Mouse (Mus musculus) midbrain, embryonic 14.5 days (tissue): Measurements from ENCODE around the gene Trpd52l3. TPM values are rescaled to one million over a fixed set of nuclear protein-coding genes. Genes with fewer than 3 reads are reported as not detected.
A peak's percentile ranks its signal among the peaks of the same experiment; 100 is the strongest.

Experiments used
- ATAC-seq: fragments of 200-750 bp; cut with Nextera tagmentation; 2 replicates; pipeline ENCODE4 v1.8.0; 2017; ENCODE audit warnings: moderate number of reproducible peaks, moderate library complexity; ENCODE audit not compliant: low FRiP score, low TSS enrichment
- DNase-seq: peaks from one replicate; pipeline ENCODE4 v3.0.0-alpha.2; 2015
- H3K27ac ChIP-seq: fragments of 300-500 bp; sonication (generic); replicated peaks from 2 replicates; pipeline ENCODE4 v1.5.1; 2014; ENCODE audit warnings: mild to moderate bottlenecking, low read depth, low read length, moderate library complexity
- H3K27me3 ChIP-seq: fragments of 300-500 bp; sonication (generic); 2 replicates; pipeline ENCODE4 v1.6.1; 2014; ENCODE audit warnings: low read length, control low read depth, mixed read lengths; ENCODE audit not compliant: control insufficient read depth, insufficient read depth
- H3K36me3 ChIP-seq: fragments of 300-500 bp; sonication (generic); 2 replicates; pipeline ENCODE4 v1.6.1; 2014; ENCODE audit warnings: low read length, control low read depth; ENCODE audit not compliant: control insufficient read depth, insufficient read depth
- H3K4me1 ChIP-seq: fragments of 300-500 bp; sonication (generic); 2 replicates; pipeline ENCODE4 v1.6.1; 2014; ENCODE audit warnings: mild to moderate bottlenecking, antibody characterized with exemption, low read length, control low read depth; ENCODE audit not compliant: control insufficient read depth, insufficient read depth
- H3K4me2 ChIP-seq: fragments of 300-500 bp; sonication (generic); 2 replicates; pipeline ENCODE4 v1.6.1; 2014; ENCODE audit warnings: mild to moderate bottlenecking, low read length, moderate library complexity
- H3K4me3 ChIP-seq: fragments of 300-500 bp; sonication (generic); replicated peaks from 2 replicates; pipeline ENCODE4 v1.5.1; 2014; ENCODE audit warnings: low read depth, low read length
- H3K9ac ChIP-seq: fragments of 300-500 bp; sonication (generic); replicated peaks from 2 replicates; pipeline ENCODE4 v1.6.1; 2014; ENCODE audit warnings: mild to moderate bottlenecking, low read length, moderate library complexity
- H3K9me3 ChIP-seq: fragments of 300-500 bp; sonication (generic); 2 replicates; pipeline ENCODE4 v1.6.1; 2016; ENCODE audit warnings: low read length, control low read depth, mixed read lengths; ENCODE audit not compliant: control insufficient read depth
- WGBS: fragments of 180-500 bp; shearing (Covaris S2); extraction: QIAGEN DNeasy Blood & Tissue Kit; methylation state at CpG from one replicate; pipeline ENCODE4 v1.1.7; 2014; 5-methylcytosine and 5-hydroxymethylcytosine counted together
- polyA plus RNA-seq: library from polyadenylated mRNA; unstranded; fragments of >200 nt; fragmentation: Nextera tagmentation; extraction: Ambion mirVana; gene quantifications from 2 replicates; pipeline ENCODE4 v1.2.1, GENCODE M21; 2014

Gene Trpd52l3
- polyA plus RNA-seq, 1 experiment from 2014 or later, result not detected

DNA sequence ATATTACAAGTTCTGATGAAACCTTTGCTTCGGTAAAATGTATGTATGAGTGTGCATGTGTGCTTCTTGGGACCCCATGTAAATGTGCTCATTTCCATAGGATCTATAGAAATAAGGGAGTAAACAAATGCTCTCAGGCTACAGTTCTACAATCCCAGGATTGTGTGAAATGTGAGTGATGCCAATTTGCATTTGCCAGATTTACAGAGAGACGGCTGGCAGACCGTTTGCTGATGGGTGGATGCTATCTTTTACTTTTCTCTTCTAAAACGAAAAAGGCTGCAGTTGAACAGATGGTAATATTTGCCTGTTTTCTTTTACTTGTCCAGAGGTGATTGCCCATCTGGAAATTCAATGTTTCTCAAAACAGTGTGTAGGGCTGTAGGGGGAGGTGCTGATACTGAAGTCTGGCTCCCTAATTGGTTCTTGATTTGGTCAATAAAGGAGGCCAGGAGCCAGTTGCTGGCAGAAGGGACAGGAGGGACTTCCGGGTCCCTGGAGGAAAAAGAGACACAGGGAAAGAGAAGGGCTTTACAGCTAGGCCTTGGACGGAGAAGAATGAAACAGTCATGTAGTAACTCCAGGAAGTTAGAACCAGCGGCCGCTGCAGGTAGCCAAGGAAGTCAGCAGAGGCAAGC lies 24.0 kb upstream of the Trpd52l3 start:
- Histone ChIP-seq H3K9me3 (no peaks in the 10 kb centered on the region), H3K9ac (no peak overlapping the region; the same call in 1 of the 2 replicates), H3K4me2 (no peak overlapping the region), H3K36me3 (no peaks in the 10 kb centered on the region), H3K4me3 (no peak overlapping the region), H3K4me1 (no peaks in the 10 kb centered on the region), H3K27ac (no peak overlapping the region), H3K27me3 (no peaks in the 10 kb centered on the region)
- ATAC-seq, result no peak
- 82% methylated on average over 8 of the region's 8 CpGs for WGBS
- no peak for DNase-seq

DNA sequence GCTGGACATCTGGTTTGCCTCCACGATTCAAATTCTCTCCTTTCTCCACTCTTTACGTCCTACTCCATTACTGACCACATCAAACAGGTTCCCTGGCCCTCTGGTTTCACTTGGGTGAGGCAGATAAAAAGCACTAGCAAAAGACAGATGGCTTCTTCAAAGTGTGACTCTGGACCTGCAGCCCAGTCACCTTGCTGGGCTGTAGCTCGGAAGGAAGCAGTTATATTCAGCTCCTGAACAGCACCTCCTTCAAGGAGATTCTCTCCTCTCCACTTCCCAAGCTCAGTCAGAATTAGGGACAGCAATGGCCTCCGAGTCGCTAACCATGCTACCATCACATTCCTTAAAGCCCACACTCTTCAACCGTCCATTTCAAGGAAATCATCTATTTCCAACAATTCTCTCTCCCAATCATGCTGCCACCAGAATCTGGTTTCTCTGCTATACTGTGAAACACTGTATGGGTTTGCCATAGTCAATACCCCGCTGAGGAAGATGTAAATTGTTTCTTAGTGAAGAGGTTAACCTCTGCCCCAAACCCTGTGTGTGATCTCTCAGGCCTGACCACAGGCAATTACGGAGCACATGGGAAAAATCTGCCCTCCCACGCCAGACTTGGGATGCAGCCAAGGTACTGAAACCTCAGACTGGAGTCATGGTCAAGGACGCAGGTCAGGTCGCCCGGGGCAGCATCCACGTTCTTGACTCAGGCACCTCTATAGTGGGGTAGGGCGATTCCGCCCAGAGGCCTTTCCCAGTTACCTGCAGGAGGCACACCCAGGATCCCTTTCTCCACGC lies 19.2 kb upstream of the Trpd52l3 start:
- no peak for ATAC-seq

DNA sequence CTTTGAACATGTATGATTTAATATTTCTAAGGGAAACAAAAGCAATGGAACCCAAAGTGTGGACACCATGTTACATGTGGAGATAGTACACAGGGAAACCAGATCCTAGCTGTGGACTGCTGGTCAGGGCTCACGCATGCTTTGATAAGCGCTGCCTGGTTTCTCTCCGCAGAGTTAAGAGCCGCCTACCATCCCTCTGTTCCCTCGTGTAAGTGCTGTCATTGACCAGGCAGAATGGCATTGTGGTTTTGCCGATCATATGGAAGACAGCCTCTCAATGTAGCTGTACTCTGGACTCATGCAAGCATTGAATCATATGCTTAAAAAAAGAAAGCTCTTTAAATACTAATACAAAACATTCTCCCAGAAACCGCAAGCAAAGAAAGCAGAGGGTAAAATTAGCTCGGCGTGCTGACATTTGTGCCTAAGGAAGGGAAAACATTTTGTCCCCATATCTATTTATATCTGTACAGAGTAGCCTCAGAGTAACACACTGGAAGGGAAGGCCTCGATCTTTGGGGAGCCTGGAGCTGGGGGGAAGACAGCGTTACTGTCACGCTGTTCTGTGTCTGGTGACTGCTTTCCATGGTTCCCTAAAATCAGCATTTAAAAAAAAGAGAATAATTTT lies 17.0 kb upstream of the Trpd52l3 start:
- no peaks in the 10 kb centered on the region for H3K36me3 ChIP-seq
- H3K4me2 ChIP-seq, result no peak overlapping the region
- ATAC-seq (no peak), DNase-seq (no peak)
- no peak overlapping the region for H3K9ac ChIP-seq
- H3K27ac ChIP-seq, result no peak overlapping the region
- no peaks in the 10 kb centered on the region for H3K4me1 ChIP-seq
- no peak overlapping the region for H3K4me3 ChIP-seq
- no peaks in the 10 kb centered on the region for H3K9me3 ChIP-seq
- 86% methylated on average over 12 of the region's 12 CpGs for WGBS
- H3K27me3 ChIP-seq, result no peaks in the 10 kb centered on the region

More for the DNA sequence above, 19.2 kb upstream of the Trpd52l3 start:
- H3K27ac ChIP-seq, result no peak overlapping the region
- H3K4me1 ChIP-seq, result no peaks in the 10 kb centered on the region
- no peaks in the 10 kb centered on the region for H3K27me3 ChIP-seq
- H3K4me2 ChIP-seq, result no peak overlapping the region
- H3K36me3 ChIP-seq, result no peaks in the 10 kb centered on the region
- H3K9ac ChIP-seq, result no peak overlapping the region
- no peak for DNase-seq
- 60% methylated on average over 16 of the region's 16 CpGs for WGBS
- no peak overlapping the region for H3K4me3 ChIP-seq
- no peaks in the 10 kb centered on the region for H3K9me3 ChIP-seq

DNA sequence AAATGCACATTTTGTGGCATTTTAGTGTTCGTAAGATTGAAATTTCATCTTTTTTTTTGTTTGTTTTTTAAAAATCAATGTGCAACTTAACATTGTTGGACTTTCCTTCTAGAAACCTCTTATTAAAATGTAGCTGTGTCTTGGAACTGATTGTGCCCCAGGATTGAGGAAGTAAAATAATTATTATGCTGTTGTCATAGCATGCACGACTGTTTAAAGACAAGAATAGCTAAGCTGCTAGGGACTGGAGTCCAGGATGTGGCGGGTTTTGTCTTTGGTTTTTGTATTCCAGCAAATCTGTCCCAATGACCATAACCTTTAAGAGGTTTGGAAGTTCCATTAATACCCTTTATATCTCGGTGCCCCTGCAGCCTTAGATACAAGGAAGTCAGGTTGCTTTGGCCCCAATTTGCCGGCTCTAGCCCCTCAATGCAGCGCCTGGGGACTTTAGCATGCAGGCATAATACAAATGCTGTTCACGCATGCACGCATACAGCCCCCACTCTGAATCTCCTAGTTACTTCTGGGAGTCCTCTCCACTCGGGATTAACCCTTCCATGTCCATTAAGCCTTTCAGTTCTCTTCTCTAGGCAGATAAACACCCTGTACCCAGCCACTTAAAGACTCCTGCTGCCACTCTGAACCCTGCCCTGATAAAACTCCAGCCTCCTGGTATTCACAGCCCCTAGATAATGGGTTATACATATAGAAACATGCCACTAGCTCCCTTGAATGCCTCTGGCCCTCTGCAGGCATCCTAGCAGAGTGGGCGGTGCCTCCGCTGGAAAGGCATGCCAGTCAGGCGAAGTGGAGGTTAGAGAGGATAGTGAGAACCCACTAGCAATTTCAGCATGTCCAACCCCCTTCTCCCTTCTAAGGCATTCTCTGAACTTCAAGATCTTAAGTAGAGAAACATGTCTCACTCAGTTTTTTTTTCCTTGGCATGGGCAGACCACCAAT lies 2.9 kb upstream of the Trpd52l3 start:
- Histone ChIP-seq H3K9ac (no peak overlapping the region), H3K36me3 (no peaks in the 10 kb centered on the region), H3K4me2 (peak overlapping the region; percentile 31), H3K4me3 (no peak overlapping the region), H3K27ac (0 out of 2 replicates have a peak overlapping the region, but pooled peaks have one; percentile 34), H3K27me3 (no peaks in the 10 kb centered on the region), H3K9me3 (no peaks in the 10 kb centered on the region), H3K4me1 (peaks cover 3% of the 10 kb centered on the region; the same call in 1 of the 2 replicates)
- ATAC-seq, result peak; percentile 60
- WGBS, result 22% methylated on average over 12 of the region's 12 CpGs
- DNase-seq, result peak; percentile 70

DNA sequence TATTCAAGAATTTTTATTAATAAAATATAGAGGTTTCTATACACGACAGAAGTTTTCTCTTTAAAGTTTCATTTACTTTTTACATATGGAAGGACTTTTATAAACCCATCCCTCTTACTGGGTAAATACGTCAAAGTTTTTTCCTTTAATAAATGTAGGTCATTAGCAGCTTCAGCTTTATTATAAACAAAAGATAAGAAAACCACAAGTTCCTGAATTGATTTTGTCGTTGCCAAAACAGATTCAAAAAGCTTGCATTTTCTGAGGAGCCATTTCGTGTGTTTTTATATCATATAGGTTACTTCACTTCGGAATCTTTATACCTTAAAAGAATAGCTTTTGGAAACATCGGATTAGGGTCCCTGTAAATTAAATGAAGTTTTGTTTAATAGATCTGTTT lies 2.0 kb upstream of the Trpd52l3 start:
- Histone ChIP-seq H3K27me3 (no peaks in the 10 kb centered on the region), H3K4me3 (no peak overlapping the region), H3K9ac (no peak overlapping the region), H3K27ac (no peak overlapping the region), H3K4me2 (no peak overlapping the region), H3K4me1 (peaks cover 3% of the 10 kb centered on the region; the same call in 1 of the 2 replicates), H3K36me3 (no peaks in the 10 kb centered on the region), H3K9me3 (no peaks in the 10 kb centered on the region)
- ATAC-seq (no peak), DNase-seq (no peak)
- 93% methylated on average over 6 of the region's 6 CpGs for whole genome bisulfite sequencing

DNA sequence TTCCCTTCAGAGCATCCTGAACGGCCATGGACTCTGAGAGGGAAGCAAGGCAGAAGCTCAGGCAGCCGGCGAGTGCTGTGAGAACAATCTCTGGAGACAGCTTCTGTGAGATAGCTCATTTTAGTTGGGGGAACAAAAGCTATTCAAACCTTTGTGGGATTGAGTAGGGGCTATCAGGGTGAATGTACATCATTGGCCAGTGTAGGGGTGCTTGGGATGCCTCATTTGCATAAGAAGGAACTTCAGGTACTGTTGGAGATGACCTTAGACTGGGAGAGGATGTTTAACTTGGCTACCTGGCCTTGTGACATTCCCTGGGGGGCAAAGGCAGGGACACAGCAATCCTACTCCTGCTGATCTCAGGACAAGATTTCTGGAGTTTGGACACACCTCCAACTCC lies 2.8 kb downstream of the Trpd52l3 start:
- H3K4me3 ChIP-seq, result no peak overlapping the region
- H3K27me3 ChIP-seq, result no peaks in the 10 kb centered on the region
- H3K4me1 ChIP-seq, result no peaks in the 10 kb centered on the region; the same call in 1 of the 2 replicates
- H3K9ac ChIP-seq, result no peak overlapping the region
- WGBS, result 75% methylated on average over 3 of the region's 3 CpGs
- ATAC-seq (no peak), DNase-seq (no peak)
- no peaks in the 10 kb centered on the region for H3K9me3 ChIP-seq
- H3K27ac ChIP-seq, result no peak overlapping the region
- H3K4me2 ChIP-seq, result no peak overlapping the region
- H3K36me3 ChIP-seq, result no peaks in the 10 kb centered on the region

DNA sequence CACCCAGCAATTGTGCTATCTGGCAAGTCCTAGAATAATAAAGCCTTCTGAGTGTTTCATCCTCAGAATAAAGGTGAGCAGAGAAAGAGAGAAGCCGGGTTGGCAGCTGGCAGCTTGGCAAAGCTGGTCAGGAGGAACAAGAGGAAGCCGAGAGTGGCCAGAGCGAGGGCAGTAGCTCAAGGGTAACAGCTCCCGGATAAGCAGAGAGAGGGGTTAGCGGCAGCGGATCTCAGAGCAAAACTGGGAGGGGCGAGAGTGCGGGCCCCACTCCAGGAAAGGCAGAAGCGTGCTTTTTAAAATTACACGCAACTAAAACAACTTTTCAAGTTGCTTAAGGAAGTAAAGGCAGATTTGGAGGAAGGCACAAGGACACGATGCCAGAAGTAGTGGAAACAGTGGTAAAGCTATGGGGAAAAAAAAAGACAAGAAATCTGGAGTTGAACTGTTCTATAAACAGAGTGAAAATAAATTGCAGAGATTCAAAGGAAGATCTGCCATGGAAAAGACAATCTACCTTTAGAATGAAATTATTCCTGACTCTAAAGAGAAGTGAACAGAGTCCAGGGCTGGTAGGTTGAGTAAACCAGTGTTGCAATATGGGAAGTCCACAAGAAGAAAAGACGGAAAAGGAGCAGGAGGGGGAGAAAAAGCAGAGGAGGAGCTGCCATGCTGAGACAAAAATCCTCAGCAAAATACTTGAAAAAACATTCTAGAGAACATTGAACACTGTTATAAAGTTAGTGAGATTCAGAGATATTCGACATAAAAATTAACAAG lies 7.1 kb downstream of the Trpd52l3 start:
- Histone ChIP-seq H3K4me2 (no peak overlapping the region), H3K9me3 (no peaks in the 10 kb centered on the region), H3K4me1 (no peaks in the 10 kb centered on the region), H3K4me3 (no peak overlapping the region), H3K9ac (no peak overlapping the region), H3K36me3 (no peaks in the 10 kb centered on the region), H3K27me3 (no peaks in the 10 kb centered on the region), H3K27ac (no peak overlapping the region)
- DNase-seq (no peak), ATAC-seq (no peak)
- WGBS, result 79% methylated on average over 13 of the region's 13 CpGs
